Mouse (Mus musculus): ENCODE measurements at regions not wholly inside any gene's neighbourhood (a gene's known extent, or its start where the extent isn't known, plus 50 kb on each side); places are given as distances from the start of the nearest gene placed in this dataset.

DNA sequence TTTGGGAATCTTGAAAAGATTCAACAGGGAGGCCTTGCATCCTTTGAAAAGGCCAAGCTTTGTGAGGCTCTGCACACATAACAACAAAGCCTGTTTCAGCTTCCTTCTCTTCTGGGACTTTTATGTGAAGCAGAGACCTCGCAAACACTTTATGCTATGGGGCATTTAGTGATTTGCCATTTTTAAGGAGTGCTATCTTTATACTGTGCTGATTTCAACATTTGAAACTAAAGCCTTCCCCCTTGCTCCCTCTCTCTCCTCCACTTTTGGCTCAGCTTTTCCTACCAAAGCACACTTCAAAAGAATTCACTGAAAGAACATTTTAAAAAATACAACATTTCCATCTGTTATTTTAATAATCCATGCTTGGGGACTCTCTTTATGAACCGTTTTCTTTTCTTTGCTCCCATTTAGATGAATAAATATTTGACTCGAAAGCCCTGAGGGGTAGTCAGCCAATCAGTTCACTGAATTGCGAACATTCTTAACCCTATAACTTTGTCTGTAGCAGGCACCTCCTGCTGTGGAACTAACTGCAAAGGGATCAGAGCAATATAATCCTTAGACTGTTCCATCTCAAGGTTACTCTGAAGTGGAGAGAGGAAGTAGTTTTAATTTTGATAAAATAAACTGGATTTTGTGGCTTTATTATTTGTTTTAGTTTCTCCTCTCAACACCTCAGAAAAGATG lies 74.2 kb upstream of the Gorab start:
- H3K4me3 ChIP-seq (ENCODE audit: low read depth, low read length): no peak overlapping the region
- H3K36me3 ChIP-seq (ENCODE audit: insufficient read depth): no peaks in the 10 kb centered on the region
- H3K9ac ChIP-seq: no peak overlapping the region
- WGBS: 58% methylated on average over 4 of the region's 4 CpGs
- H3K9me3 ChIP-seq (ENCODE audit: low read depth, low read length): no peaks in the 10 kb centered on the region
- H3K27ac ChIP-seq (ENCODE audit: low read depth): no peak overlapping the region
- no peaks in the 10 kb centered on the region for H3K27me3 ChIP-seq (ENCODE audit: insufficient read depth, low read length)
- no peaks in the 10 kb centered on the region for H3K4me1 ChIP-seq (ENCODE audit: insufficient read depth)
- TF ChIP-seq CTCF (IDR thresholded peaks at IDR 0.05; ENCODE audit: low read depth): no peak
- DNase-seq: no peak
- H3K4me2 ChIP-seq: no peak overlapping the region
- no peak for ATAC-seq (ENCODE audit: insufficient read depth)

DNA sequence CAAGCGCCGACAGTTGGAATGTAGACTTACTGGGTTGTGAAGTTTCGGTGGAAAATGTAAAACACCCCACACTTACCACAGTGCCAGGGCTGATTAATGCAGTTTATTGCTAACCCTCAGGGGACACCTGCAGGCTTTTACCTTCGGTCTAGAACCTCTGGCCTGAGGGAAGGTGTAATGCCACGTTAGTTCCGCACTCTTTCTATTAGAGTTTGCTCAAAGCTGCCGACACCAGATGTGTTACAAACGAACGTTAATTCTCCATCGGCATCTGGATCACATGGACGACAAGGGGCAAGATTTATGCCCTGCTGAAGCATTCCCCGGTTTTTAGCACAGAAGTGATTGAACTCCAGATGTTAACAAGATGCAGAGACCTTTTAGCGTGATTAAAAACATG lies 57.7 kb upstream of the Gorab start:
- no peak for ATAC-seq (ENCODE audit: insufficient read depth)

DNA sequence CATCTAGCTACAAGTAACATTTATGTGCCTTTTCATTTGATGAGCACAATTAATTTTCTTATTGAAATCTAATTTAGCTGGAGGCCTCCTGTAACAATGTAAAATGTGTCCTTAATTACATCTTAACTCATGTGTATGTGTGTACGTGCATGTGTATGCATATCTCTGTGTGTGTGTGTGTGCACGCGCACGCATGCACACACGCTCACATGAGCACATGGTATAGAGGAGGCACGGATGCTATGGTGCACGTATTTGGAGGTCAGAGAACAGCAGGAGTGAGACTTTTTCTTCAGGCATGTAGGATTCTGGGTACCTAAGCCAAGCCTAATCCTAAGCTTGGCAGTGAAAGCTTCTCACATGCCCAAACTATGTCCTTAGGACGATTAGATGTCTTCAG lies 52.9 kb upstream of the Gorab start:
- no peak overlapping the region for H3K27ac ChIP-seq (ENCODE audit: low read depth)
- no peak overlapping the region for H3K9ac ChIP-seq
- no peaks in the 10 kb centered on the region for H3K27me3 ChIP-seq (ENCODE audit: insufficient read depth, low read length)
- H3K9me3 ChIP-seq (ENCODE audit: low read depth, low read length): no peaks in the 10 kb centered on the region
- 88% methylated on average over 8 of the region's 8 CpGs for WGBS
- ATAC-seq (ENCODE audit: insufficient read depth) (no peak), DNase-seq (no peak)
- no peak overlapping the region for H3K4me3 ChIP-seq (ENCODE audit: low read depth, low read length)
- H3K36me3 ChIP-seq (ENCODE audit: insufficient read depth): no peaks in the 10 kb centered on the region
- no peak for TF ChIP-seq CTCF (IDR thresholded peaks at IDR 0.05; ENCODE audit: low read depth)
- H3K4me1 ChIP-seq (ENCODE audit: insufficient read depth): no peaks in the 10 kb centered on the region
- no peak overlapping the region for H3K4me2 ChIP-seq

More for the DNA sequence above, 57.7 kb upstream of the Gorab start:
- WGBS: 80% methylated on average over 13 of the region's 13 CpGs
- H3K9me3 ChIP-seq (ENCODE audit: low read depth, low read length): no peaks in the 10 kb centered on the region
- H3K36me3 ChIP-seq (ENCODE audit: insufficient read depth): no peaks in the 10 kb centered on the region
- DNase-seq: no peak
- TF ChIP-seq CTCF (IDR thresholded peaks at IDR 0.05; ENCODE audit: low read depth): no peak
- H3K4me1 ChIP-seq (ENCODE audit: insufficient read depth): no peaks in the 10 kb centered on the region
- no peak overlapping the region for H3K9ac ChIP-seq
- no peak overlapping the region for H3K4me3 ChIP-seq (ENCODE audit: low read depth, low read length)
- H3K27ac ChIP-seq (ENCODE audit: low read depth): no peak overlapping the region
- H3K4me2 ChIP-seq: no peak overlapping the region
- no peaks in the 10 kb centered on the region for H3K27me3 ChIP-seq (ENCODE audit: insufficient read depth, low read length)

All from lung, embryonic 14.5 days (tissue).